Mouse (Mus musculus): ENCODE data around the gene Alpi.

- TF ChIP-seq POLR2A (IDR thresholded peaks at IDR 0.05; ENCODE audit: insufficient read depth, low read depth, low read length): no peak
- TF ChIP-seq CTCF (IDR thresholded peaks at IDR 0.05; ENCODE audit: insufficient read depth, low read depth, low read length): no peak
Measured at GRCm38 (mm10) chr1:87060913-87061312, 40.5 kb downstream of the Alpi start.
